Mouse (Mus musculus) heart, postnatal 14 days (tissue): ENCODE data around the gene Plekhm1. TPM values are rescaled to one million over a fixed set of nuclear protein-coding genes. Genes with fewer than 3 reads are reported as not detected.
"Not testable (repeated sequence)": the region's sequence is repeated elsewhere in the genome, so short reads cannot be mapped to it uniquely, and the experiment has no call there.

Experiments used
- DNase-seq, 2 experiments: peaks; one replicate each; pipeline ENCODE4 v3.0.0; 2021 to 2022
- intact Hi-C: fragments of 180-260 bp; cut with DNase I; formaldehyde crosslinking; loops from one replicate; pipeline ENCODE4 v1.15.1; 2025
- total RNA-seq, 2 experiments: library from RNA; stranded (reverse); gene quantifications; 2 replicates each; pipeline ENCODE4 v1.2.3; 2021

Gene Plekhm1
- total RNA-seq, 2 experiments from 2014 or later = 10.8 to 11.3 TPM

DNA sequence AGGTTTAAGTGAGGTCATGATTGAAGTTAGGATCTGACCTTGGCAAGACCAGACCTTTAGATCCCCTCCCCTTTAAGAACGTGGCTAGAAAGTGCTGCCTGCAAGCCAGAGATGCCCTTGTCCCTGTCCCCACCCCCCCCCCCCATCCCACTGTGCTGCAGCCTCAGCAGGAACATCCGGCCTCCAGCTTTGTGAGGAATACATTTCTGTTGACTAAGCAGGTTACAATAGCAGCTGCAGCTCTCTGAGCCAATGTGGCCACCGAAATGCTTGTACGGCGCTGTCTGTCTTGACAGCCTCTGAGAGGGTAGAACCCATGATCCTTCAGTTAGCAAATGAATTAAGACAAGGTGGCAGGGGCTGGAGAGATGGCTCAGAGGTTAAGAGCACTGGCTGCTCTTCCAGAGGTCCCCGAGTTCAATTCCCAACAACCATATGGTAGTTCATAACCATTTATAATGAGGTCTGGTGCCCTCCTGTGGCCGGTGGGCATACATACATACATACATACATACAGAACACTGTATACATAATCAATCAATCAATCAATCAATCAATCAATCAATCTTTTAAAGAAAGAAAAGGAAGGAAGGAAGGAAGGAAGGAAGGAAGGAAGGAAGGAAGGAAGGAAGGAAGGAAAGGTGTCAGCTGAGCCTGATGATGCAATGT, 81.7 kb downstream of the Plekhm1 start:
- no peak for DNase-seq
- intact Hi-C loops = loop anchor here (10.0 kb wide), 1 partner anchor 344 kb away; no protein-coding TSS in a partner anchor

GRCm38 (mm10) chr11:103326950-103327349, 85.5 kb downstream of the Plekhm1 start:
- intact Hi-C loops = loop anchor here (2.0 kb wide), 1 partner anchor 56 kb away; no protein-coding TSS in a partner anchor
- peak; percentile 75 to 88 for DNase-seq

- peak; percentile 80 to 83 for DNase-seq
- intact Hi-C loops = loop anchor here (1.0 kb wide), 2 partner anchors 92 to 157 kb away; no protein-coding TSS in a partner anchor
These were observed 87.3 kb downstream of the Plekhm1 start for GRCm38 (mm10) chr11:103325172-103325571.

DNA sequence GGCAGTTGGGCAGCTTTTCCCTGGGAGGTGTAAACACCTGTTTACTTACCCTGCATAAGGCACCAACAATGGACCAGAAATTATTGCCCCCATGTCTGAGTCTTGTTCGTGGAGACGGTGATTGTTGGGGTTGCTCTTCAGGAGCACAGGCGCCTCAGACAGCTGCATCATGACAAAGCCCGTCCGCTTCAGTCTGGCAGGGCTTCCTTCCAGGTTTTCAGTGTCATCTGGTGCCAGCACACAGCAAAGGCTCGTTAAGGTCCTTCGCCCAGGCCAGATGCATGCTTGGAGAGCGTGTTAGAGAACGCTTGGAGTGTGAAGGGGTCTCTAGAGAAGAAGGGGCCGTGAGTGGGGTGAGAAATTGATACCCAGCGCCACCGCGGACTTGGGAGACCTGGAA, 87.8 kb downstream of the Plekhm1 start:
- no peak for DNase-seq

GRCm38 (mm10) chr11:103322832-103323231, 89.7 kb downstream of the Plekhm1 start:
- intact Hi-C loops, DNase-seq: not testable (repeated sequence)

More for the DNA sequence above, 87.8 kb downstream of the Plekhm1 start:
- intact Hi-C loops = loop anchor here (1.0 kb wide), 2 partner anchors 91 to 156 kb away; no protein-coding TSS in a partner anchor

- no peak for DNase-seq
- intact Hi-C loops = no loop called here
These were observed 91.8 kb downstream of the Plekhm1 start for GRCm38 (mm10) chr11:103320646-103321045.

GRCm38 (mm10) chr11:103320196-103320595, 92.3 kb downstream of the Plekhm1 start:
- intact Hi-C loops = no loop called here
- no peak for DNase-seq

DNA sequence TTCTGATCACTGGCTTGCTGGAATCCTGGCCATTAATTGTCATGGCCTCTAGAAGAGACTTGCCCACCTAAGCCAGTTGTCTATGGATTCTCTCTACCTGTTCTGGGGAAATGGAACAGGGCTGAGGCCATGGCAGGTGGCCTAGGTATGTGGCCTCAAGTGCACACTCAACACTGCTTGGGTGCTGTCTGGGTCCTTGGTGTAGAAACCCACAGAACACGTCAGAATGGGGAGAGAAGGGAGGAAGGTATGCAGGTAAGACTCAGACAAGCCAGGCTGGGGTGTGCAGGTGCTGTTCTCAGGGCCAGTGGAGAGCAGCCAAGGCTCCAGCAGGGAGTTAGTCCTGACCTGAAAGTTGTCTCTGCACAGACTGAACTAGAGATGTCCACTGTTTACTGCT, 94.4 kb downstream of the Plekhm1 start:
- no peak for DNase-seq
- intact Hi-C loops = loop anchor here (5.0 kb wide), 1 partner anchor 36 kb away; no protein-coding TSS in a partner anchor

- DNase-seq = no peak
- intact Hi-C loops = loop anchor here (5.0 kb wide), 1 partner anchor 33 kb away; no protein-coding TSS in a partner anchor
These were observed 97.1 kb downstream of the Plekhm1 start for GRCm38 (mm10) chr11:103315379-103315778.

DNA sequence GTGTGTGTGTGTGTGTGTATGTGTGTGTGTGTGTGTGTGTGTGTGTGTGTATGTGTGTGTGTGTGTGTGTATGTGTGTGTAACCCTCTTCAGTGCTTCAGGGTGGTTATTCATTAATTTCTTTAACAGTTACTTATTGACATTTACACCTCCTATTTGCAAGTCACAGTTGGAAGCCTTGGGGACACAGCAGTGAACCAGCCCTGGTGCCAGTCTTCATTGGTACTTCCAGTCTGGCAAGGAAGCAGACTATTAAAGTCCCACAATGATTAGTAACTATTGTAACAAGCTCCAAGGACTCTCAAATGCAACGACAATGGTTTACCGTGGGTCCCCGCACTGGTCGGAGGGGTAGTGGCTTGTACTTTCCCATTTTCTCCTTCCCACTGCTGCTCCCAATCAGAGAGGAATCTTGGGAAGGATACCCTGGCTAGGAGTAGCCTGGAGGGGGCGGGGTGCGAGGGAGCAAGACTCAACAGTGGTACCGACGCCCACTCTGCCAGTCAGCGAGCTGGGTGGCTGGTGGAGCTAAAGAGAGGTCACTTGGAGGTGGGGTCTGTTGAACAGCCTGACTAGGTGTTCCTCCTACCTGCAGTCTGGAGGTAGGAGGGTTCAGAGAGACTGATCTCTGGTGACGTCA, 97.6 kb downstream of the Plekhm1 start:
- intact Hi-C loops = loop anchor here (5.0 kb wide), 1 partner anchor 33 kb away; no protein-coding TSS in a partner anchor

More for the DNA sequence above, 97.6 kb downstream of the Plekhm1 start:
- DNase-seq = no peak

Other genes with a start within 250 kb of the Plekhm1 start
- 10 to 100 TPM; 16.8 to 21.6 TPM for gene Fmnl1, start 241.6 kb downstream of the Plekhm1 start, total RNA-seq
- not detected for gene 1700023F06Rik, start 204.1 kb downstream of the Plekhm1 start, total RNA-seq
- not detected for gene Spata32, start 194.3 kb downstream of the Plekhm1 start, total RNA-seq
- gene Map3k14, start 145.2 kb downstream of the Plekhm1 start, total RNA-seq = 1 to 10 TPM; 3.5 to 4.0 TPM
- 10 to 100 TPM; 27.2 to 29.1 TPM for gene Arhgap27, start 49.0 kb downstream of the Plekhm1 start, total RNA-seq
- gene Lrrc37a, start 91.9 kb upstream of the Plekhm1 start, total RNA-seq = not detected
- gene Gm884, start 208.5 kb upstream of the Plekhm1 start, total RNA-seq = not detected
- gene Lyzl6, start 226.2 kb upstream of the Plekhm1 start, total RNA-seq = not detected
- not detected for gene Rprml, start 236.9 kb upstream of the Plekhm1 start, total RNA-seq